30 mouse cellular contexts compared by ENCODE assay signal in genomic region chr10:25877731-25878130, GRCm38 (mm10).
DNase-seq lines count a peak whose midpoint lies in the region; ATAC-seq and TF ChIP-seq lines count a peak whose summit lies in the region.
"Had no signal": no experiment of that assay in that cellular context is flagged by ENCODE, and none has a peak within 500 bp of the region (broad histone marks: within the 10 kb centered on the region; RNA-seq: fewer than 3 reads in every experiment).

No protein-coding gene starts in this region.

- intact Hi-C loops in gastrocnemius, postnatal 14 days (cut with DNase I; ENCODE audit: low total_unique reads) = no loop called here

- peaks cover 12% of the 10 kb centered on the region for H3K4me1 ChIP-seq in forebrain, embryonic 12.5 days
- 0 out of 2 replicates have a peak, but pooled peaks cover 4% of the 10 kb centered on the region for H3K4me1 ChIP-seq in forebrain, postnatal 0 days (ENCODE audit: insufficient read depth)
- peaks cover 13% of the 10 kb centered on the region for H3K4me1 ChIP-seq in midbrain, embryonic 13.5 days (replicated peaks)
- H3K4me1 ChIP-seq in midbrain, embryonic 10.5 days = peaks cover 20% of the 10 kb centered on the region
- H3K4me1 ChIP-seq: kidney, embryonic 15.5 days; liver, embryonic 15.5 days; neural tube, embryonic 13.5 days had no signal

- no peaks in the 10 kb centered on the region for H3K36me3 ChIP-seq in forebrain, embryonic 12.5 days (replicated peaks)
- H3K36me3 ChIP-seq in forebrain, postnatal 0 days (ENCODE audit: insufficient read depth) = no peaks in the 10 kb centered on the region
- no peaks in the 10 kb centered on the region for H3K36me3 ChIP-seq in midbrain, embryonic 13.5 days
- H3K36me3 ChIP-seq in midbrain, embryonic 10.5 days = no peaks in the 10 kb centered on the region
- H3K36me3 ChIP-seq: kidney, embryonic 15.5 days; limb, embryonic 12.5 days; liver, embryonic 15.5 days; neural tube, embryonic 13.5 days had no signal

- H3K27ac ChIP-seq in forebrain, embryonic 12.5 days = no peak overlapping the region
- H3K27ac ChIP-seq in forebrain, postnatal 0 days (ENCODE audit: low read depth, low read length) = no peak overlapping the region
- H3K27ac ChIP-seq in midbrain, embryonic 13.5 days = no peak overlapping the region
- no peak overlapping the region for H3K27ac ChIP-seq in midbrain, embryonic 10.5 days (replicated peaks)
- H3K27ac ChIP-seq: hindbrain, embryonic 14.5 days; kidney, embryonic 15.5 days; limb, embryonic 12.5 days; liver, embryonic 15.5 days; neural tube, embryonic 13.5 days; stomach, postnatal 0 days had no signal

- H3K9me3 ChIP-seq in forebrain, embryonic 12.5 days = no peaks in the 10 kb centered on the region
- no peaks in the 10 kb centered on the region for H3K9me3 ChIP-seq in forebrain, postnatal 0 days (ENCODE audit: low read length)
- H3K9me3 ChIP-seq in midbrain, embryonic 13.5 days = no peaks in the 10 kb centered on the region
- no peaks in the 10 kb centered on the region for H3K9me3 ChIP-seq in midbrain, embryonic 10.5 days (replicated peaks)
- H3K9me3 ChIP-seq: kidney, embryonic 15.5 days; limb, embryonic 12.5 days; liver, embryonic 15.5 days; neural tube, embryonic 13.5 days had no signal

- no peaks in the 10 kb centered on the region for H3K27me3 ChIP-seq in forebrain, embryonic 12.5 days
- no peaks in the 10 kb centered on the region for H3K27me3 ChIP-seq in forebrain, postnatal 0 days (ENCODE audit: insufficient read depth, low read length)
- H3K27me3 ChIP-seq in midbrain, embryonic 13.5 days = no peaks in the 10 kb centered on the region
- no peaks in the 10 kb centered on the region for H3K27me3 ChIP-seq in midbrain, embryonic 10.5 days (ENCODE audit: low read depth, poor library complexity, severe bottlenecking)
- H3K27me3 ChIP-seq: kidney, embryonic 15.5 days; limb, embryonic 12.5 days; liver, embryonic 15.5 days; neural tube, embryonic 13.5 days had no signal

- H3K4me2 ChIP-seq in forebrain, embryonic 12.5 days = no peak overlapping the region
- H3K4me2 ChIP-seq in forebrain, postnatal 0 days (ENCODE audit: low read depth) = no peak overlapping the region
- no peak overlapping the region for H3K4me2 ChIP-seq in midbrain, embryonic 13.5 days (replicated peaks)
- H3K4me2 ChIP-seq: heart, embryonic 11.5 days; hindbrain, embryonic 14.5 days; kidney, embryonic 15.5 days; limb, embryonic 12.5 days; liver, embryonic 15.5 days; lung, embryonic 14.5 days; neural tube, embryonic 13.5 days had no signal

- no peak for DNase-seq in forebrain, postnatal 0 days
- DNase-seq in midbrain, embryonic 10.5 days (ENCODE audit: low spot score) = no peak
- DNase-seq in mesoderm, embryonic 11.5 days (ENCODE audit: low read depth, low spot score) = peak; percentile 23
- DNase-seq in right cerebral cortex, adult 2 months (ENCODE audit: low spot score in 2 of 2) = no peak
- no peak for DNase-seq in gastrocnemius, postnatal 14 days
- DNase-seq: adrenal gland, adult 2 months; adrenal gland, postnatal 36 days; B cell, adult 2 months; cerebellum, adult 8-10 months; cerebellum, postnatal 25 days; gastrocnemius, postnatal 36 days; heart, adult 18-20 months; heart, postnatal 4 days; kidney, adult 18-20 months; kidney, postnatal 25 days; lung, embryonic 14.5 days; lung, postnatal 14 days; thymus, adult 18-20 months; thymus, postnatal 25 days had no signal

- H3K9ac ChIP-seq in forebrain, embryonic 12.5 days = no peak overlapping the region
- no peak overlapping the region for H3K9ac ChIP-seq in forebrain, postnatal 0 days
- H3K9ac ChIP-seq in midbrain, embryonic 13.5 days (replicated peaks) = no peak overlapping the region
- H3K9ac ChIP-seq: hindbrain, embryonic 14.5 days; kidney, embryonic 15.5 days; limb, embryonic 12.5 days; liver, embryonic 15.5 days; lung, embryonic 14.5 days; neural tube, embryonic 13.5 days had no signal

- 40% methylated on average over 2 of the region's 2 CpGs for WGBS in forebrain, embryonic 12.5 days
- WGBS in forebrain, postnatal 0 days = 38% methylated on average over 2 of the region's 2 CpGs
- 31% methylated on average over 2 of the region's 2 CpGs for WGBS in midbrain, embryonic 13.5 days
- WGBS in midbrain, embryonic 10.5 days = 63% methylated on average over 2 of the region's 2 CpGs

- peak; percentile 53; the same call in 1 of the 2 replicates for ATAC-seq in forebrain, embryonic 12.5 days (ENCODE audit: low FRiP score)
- no peak for ATAC-seq in forebrain, postnatal 0 days
- peak; percentile 79 for ATAC-seq in midbrain, embryonic 13.5 days
- ATAC-seq: activated CD4-positive, CD25-positive, alpha-beta regulatory T cell, adult 4 months; inflammation-experienced regulatory T-cells, adult 6 months had no signal

- H3K4me3 ChIP-seq in forebrain, embryonic 12.5 days (replicated peaks) = no peak overlapping the region
- no peak overlapping the region for H3K4me3 ChIP-seq in forebrain, postnatal 0 days (ENCODE audit: low read depth, low read length)
- no peak overlapping the region for H3K4me3 ChIP-seq in midbrain, embryonic 13.5 days (replicated peaks)
- no peak overlapping the region for H3K4me3 ChIP-seq in midbrain, embryonic 10.5 days
- H3K4me3 ChIP-seq: kidney, embryonic 15.5 days; limb, embryonic 12.5 days; liver, embryonic 15.5 days; neural tube, embryonic 13.5 days had no signal

- TF ChIP-seq CTCF in forebrain, postnatal 0 days (IDR thresholded peaks at IDR 0.05; ENCODE audit: low read depth) = no peak
